Mouse (Mus musculus) adrenal gland, adult 10 weeks (tissue): ENCODE data around the gene Lgi4. TPM values are rescaled to one million over a fixed set of nuclear protein-coding genes. Genes with fewer than 3 reads are reported as not detected.

Experiments used
- polyA plus RNA-seq: library from polyadenylated mRNA; stranded (reverse); fragments of 350-450 nt; fragmentation: Illumina TruSeq; extraction: RNeasy Lipid Tissue Mini Kit (QIAGEN cat#74804); gene quantifications from one replicate; pipeline ENCODE4 v1.2.3, GENCODE M21; 2014; ENCODE audit warnings: low read depth, low replicate concordance

Gene Lgi4
- polyA plus RNA-seq, result 0.23 TPM

DNA sequence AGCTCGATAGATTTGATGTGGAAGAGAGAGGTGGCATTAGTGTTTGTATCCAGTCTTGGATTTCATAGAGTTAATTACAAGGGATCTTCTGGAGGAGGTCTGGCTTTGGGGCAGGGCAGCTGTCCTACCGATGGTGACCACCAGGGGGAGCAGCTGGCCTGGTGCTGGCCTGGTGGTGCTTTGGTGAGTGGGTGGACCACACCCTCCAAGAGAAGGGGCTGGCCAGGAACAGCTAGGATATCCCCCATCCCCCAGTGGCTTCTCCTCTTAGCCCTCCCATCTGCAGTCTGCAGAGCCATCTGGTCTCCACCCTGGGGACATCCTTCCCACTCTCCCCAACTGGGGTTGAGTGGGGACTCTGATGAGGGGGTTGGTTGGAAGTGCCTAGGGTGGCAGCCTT, at the start of gene Lgi4:
Gene Lgi4 (plus strand): TSS at position 235 of the 400 bp plus-strand sequence.

DNA sequence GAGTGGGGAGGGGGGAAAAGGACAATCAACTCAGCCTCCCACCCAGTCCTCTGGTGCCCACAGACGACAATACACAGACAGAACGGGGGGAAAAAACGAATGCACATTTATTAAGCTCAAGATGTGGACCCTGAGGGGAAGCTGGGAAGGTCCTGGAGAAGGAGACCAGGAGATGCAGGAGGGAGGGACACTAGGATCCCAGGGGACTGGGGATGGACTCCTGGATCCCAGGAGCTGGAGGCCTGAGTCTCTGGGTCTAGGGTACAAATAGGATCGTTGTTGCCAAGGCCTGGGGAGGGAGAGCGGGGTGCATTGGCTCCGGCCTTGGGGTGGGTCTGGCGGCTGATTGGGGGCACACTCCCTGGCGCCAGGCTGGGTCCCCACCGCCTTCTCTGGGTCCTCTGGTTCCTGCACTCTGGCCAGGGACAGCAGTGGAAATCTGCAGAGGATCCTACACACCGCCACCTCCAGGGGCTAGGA, 16.7 kb upstream of the Lgi4 start, which contains the start of gene Fxyd5:
Gene Fxyd5 (minus strand): TSS at position 51 of the 480 bp plus-strand sequence.

GRCm38 (mm10) chr7:31051321-31052021, 7.7 kb upstream of the Lgi4 start, which contains the start of gene Fxyd7:
TSS of gene Fxyd7 (minus strand) at chr7:31051467.

DNA sequence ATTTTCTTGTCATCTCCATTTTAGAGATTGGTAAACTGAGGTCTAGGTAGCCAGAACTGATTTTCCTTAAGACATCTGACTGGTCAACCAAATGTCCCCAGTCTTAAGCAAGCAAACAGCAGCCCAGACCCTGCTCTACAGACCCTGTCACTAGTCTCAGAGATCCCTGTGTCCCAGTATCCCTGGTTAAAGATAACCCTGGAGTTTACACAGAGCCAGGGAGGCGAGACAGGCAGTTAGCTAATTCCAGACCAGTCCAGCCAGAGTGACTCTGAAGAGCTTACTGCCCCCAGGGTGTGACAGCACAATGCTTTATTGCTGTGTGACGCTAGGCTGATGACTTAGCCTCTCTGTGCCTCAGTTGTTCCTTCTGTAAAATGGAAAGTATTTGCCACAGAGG, 2.1 kb upstream of the Lgi4 start, which contains the start of gene Fxyd1:
Gene Fxyd1 (minus strand): TSS at position 129 of the 400 bp plus-strand sequence.

DNA sequence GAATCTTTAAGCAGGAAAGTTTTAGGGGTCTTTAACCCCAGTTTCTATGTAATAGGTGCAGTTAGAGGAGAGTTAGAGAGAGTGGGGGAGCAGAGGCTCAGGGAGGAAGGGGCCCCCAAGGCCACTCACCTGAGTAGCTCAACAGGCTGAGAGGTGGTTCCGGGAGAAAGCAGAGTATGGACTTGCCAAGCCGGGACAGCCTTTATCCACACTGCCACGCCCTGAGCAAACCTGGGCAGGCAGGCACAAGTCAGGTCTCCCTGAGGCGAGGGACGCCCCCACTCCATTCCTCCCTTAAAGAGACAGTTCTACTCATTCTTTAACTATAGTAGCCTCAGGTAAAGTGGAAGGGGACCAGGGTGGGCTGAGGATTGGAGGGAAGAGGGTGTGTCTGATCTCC, 17.4 kb downstream of the Lgi4 start, which contains the start of gene Fxyd3:
Gene Fxyd3 (minus strand): TSS at position 213 of the 400 bp plus-strand sequence.

GRCm38 (mm10) chr7:31115182-31115581, 56.0 kb downstream of the Lgi4 start, which contains the start of gene Hpn:
TSS of gene Hpn (minus strand) at chr7:31115290.

Other genes starting within 250 kb of the Lgi4 start
- 1.3 TPM for gene Ffar2, start 235.6 kb upstream of the Lgi4 start, polyA plus RNA-seq
- gene Ffar3, start 203.2 kb upstream of the Lgi4 start, polyA plus RNA-seq, result not detected
- not detected for gene Ffar1, start 197.8 kb upstream of the Lgi4 start, polyA plus RNA-seq
- not detected for gene Cd22, start 179.0 kb upstream of the Lgi4 start, polyA plus RNA-seq
- gene Mag, start 144.5 kb upstream of the Lgi4 start, polyA plus RNA-seq, result not detected
- gene Hamp2, start 134.7 kb upstream of the Lgi4 start, polyA plus RNA-seq, result not detected
- gene Hamp, start 115.3 kb upstream of the Lgi4 start, polyA plus RNA-seq, result 67.1 TPM
- 121 TPM for gene Usf2, start 102.5 kb upstream of the Lgi4 start, polyA plus RNA-seq
- gene Lsr, start 85.9 kb upstream of the Lgi4 start, polyA plus RNA-seq, result not detected
- not detected for gene Fam187b, start 85.6 kb upstream of the Lgi4 start, polyA plus RNA-seq
- gene Fxyd5, start 16.9 kb upstream of the Lgi4 start, polyA plus RNA-seq, result 5.8 TPM
- gene Fxyd7, start 7.9 kb upstream of the Lgi4 start, polyA plus RNA-seq, result not detected
- gene Fxyd1, start 2.1 kb upstream of the Lgi4 start, polyA plus RNA-seq, result 4.9 TPM
- gene Fxyd3, start 17.4 kb downstream of the Lgi4 start, polyA plus RNA-seq, result not detected
- not detected for gene Hpn, start 55.9 kb downstream of the Lgi4 start, polyA plus RNA-seq
- 0.64 TPM for gene Scn1b, start 67.7 kb downstream of the Lgi4 start, polyA plus RNA-seq
- 6.1 TPM for gene Gramd1a, start 96.6 kb downstream of the Lgi4 start, polyA plus RNA-seq
- gene Scgb2b2, start 231.2 kb downstream of the Lgi4 start, polyA plus RNA-seq, result not detected
- gene Scgb1b2, start 232.5 kb downstream of the Lgi4 start, polyA plus RNA-seq, result not detected